Mouse (Mus musculus) MEL (cell line): Measurements from ENCODE around the gene Polr2l. TPM values are rescaled to one million over a fixed set of nuclear protein-coding genes. Genes with fewer than 3 reads are reported as not detected.
A peak's percentile ranks its signal among the peaks of the same experiment; 100 is the strongest.

Experiments used
- DNase-seq: peaks from one replicate; pipeline ENCODE4 v3.0.0; 2011; ENCODE audit warnings: low read depth, low spot score
- H3K27ac ChIP-seq: 2 replicates; pipeline ENCODE4 v1.5.1; 2012; ENCODE audit warnings: low read depth, mild to moderate bottlenecking, control low read depth, low read length, moderate library complexity; ENCODE audit not compliant: control insufficient read depth
- H3K27me3 ChIP-seq, 2 experiments: fragments of 150-350 bp in 1 of 2; sonication (generic) in 1 of 2; 2 replicates each; pipeline ENCODE4 v1.6.1; 2012; ENCODE audit warnings: low read length in 2 of 2, mild to moderate bottlenecking in 2 of 2, improper control_type of control experiment in 1 of 2, moderate library complexity in 1 of 2; ENCODE audit not compliant: insufficient read depth in 2 of 2, control insufficient read depth in 1 of 2
- H3K36me3 ChIP-seq, 2 experiments: 2 replicates each; pipeline ENCODE4 v1.6.1; 2012 to 2014; ENCODE audit warnings: low read length in 2 of 2, improper control_type of control experiment in 1 of 2, inconsistent platforms in 1 of 2, mild to moderate bottlenecking in 1 of 2; ENCODE audit not compliant: insufficient read depth in 2 of 2, control insufficient read depth in 1 of 2
- H3K4me1 ChIP-seq, 2 experiments: fragments of 150-350 bp in 1 of 2; sonication (generic) in 1 of 2; 2 replicates each; pipeline ENCODE4 v1.6.1; 2012; ENCODE audit warnings: low read length in 2 of 2, improper control_type of control experiment in 1 of 2, mild to moderate bottlenecking in 1 of 2; ENCODE audit not compliant: insufficient read depth in 2 of 2, control insufficient read depth in 1 of 2
- H3K4me3 ChIP-seq, 2 experiments: fragments of 150-350 bp in 1 of 2; sonication (generic) in 1 of 2; 2 replicates each; pipeline ENCODE4 v1.5.1; 2012; ENCODE audit warnings: low read depth in 2 of 2, low read length in 2 of 2, mild to moderate bottlenecking in 2 of 2, moderate library complexity in 2 of 2, control low read depth in 1 of 2, improper control_type of control experiment in 1 of 2; ENCODE audit not compliant: control insufficient read depth in 1 of 2, insufficient read depth in 1 of 2
- H3K79me2 ChIP-seq: 2 replicates; pipeline ENCODE4 v1.6.1; 2012; ENCODE audit warnings: mild to moderate bottlenecking, low read length, moderate library complexity; ENCODE audit not compliant: control insufficient read depth, poor library complexity, insufficient read depth
- H3K9ac ChIP-seq: 2 replicates; pipeline ENCODE4 v1.6.1; 2012; ENCODE audit warnings: low read depth, mild to moderate bottlenecking, control low read depth, low read length, moderate library complexity; ENCODE audit not compliant: control insufficient read depth, poor library complexity, severe bottlenecking
- H3K9me3 ChIP-seq: fragments of 150-350 bp; sonication (generic); replicated peaks from 2 replicates; pipeline ENCODE4 v1.6.1; 2012; ENCODE audit warnings: mild to moderate bottlenecking, low read length, improper control_type of control experiment, moderate library complexity; ENCODE audit not compliant: insufficient read depth
- BHLHE40 ChIP-seq: IDR thresholded peaks from 2 replicates; pipeline ENCODE4 v1.6.1; 2012; ENCODE audit warnings: low read depth, mild to moderate bottlenecking, inconsistent platforms, low read length, improper control_type of control experiment, borderline replicate concordance
- CHD1 ChIP-seq: IDR thresholded peaks from 2 replicates; pipeline ENCODE4 v1.6.1; 2012; ENCODE audit warnings: low read depth, mild to moderate bottlenecking, inconsistent platforms, low read length, improper control_type of control experiment
- CTCF ChIP-seq, 3 experiments: IDR thresholded peaks in 2 of 3; conservative IDR thresholded peaks in 1 of 3; 2 replicates each; pipeline ENCODE4 v1.5.1; 2011 to 2012; ENCODE audit warnings: low read length in 3 of 3, low read depth in 2 of 3, mild to moderate bottlenecking in 2 of 3, improper control_type of control experiment in 1 of 3, inconsistent platforms in 1 of 3, mixed read lengths in 1 of 3, moderate library complexity in 1 of 3; ENCODE audit not compliant: control insufficient read depth in 1 of 3, insufficient read depth in 1 of 3, poor library complexity in 1 of 3, severe bottlenecking in 1 of 3
- EP300 ChIP-seq, 2 experiments: IDR thresholded peaks; 2 replicates each; pipeline ENCODE4 v1.6.1; 2011; ENCODE audit warnings: improper control_type of control experiment in 2 of 2, low read length in 2 of 2, low read depth in 1 of 2, mild to moderate bottlenecking in 1 of 2
- GABPA ChIP-seq: IDR thresholded peaks from 2 replicates; pipeline ENCODE4 v1.6.1; 2012; ENCODE audit warnings: low read depth, mild to moderate bottlenecking, inconsistent platforms, low read length, improper control_type of control experiment, moderate library complexity
- GATA1 ChIP-seq: IDR thresholded peaks from 2 replicates; pipeline ENCODE4 v1.6.1; 2011; ENCODE audit warnings: low read depth, low read length, improper control_type of control experiment
- JUND ChIP-seq: IDR thresholded peaks from 2 replicates; pipeline ENCODE4 v1.6.1; 2011; ENCODE audit warnings: low read depth, mild to moderate bottlenecking, improper control_type of control experiment, low read length
- MAFK ChIP-seq: IDR thresholded peaks from 2 replicates; pipeline ENCODE4 v1.6.1; 2011; ENCODE audit warnings: low read depth, mild to moderate bottlenecking, low read length, improper control_type of control experiment, borderline replicate concordance
- MAZ ChIP-seq: IDR thresholded peaks from 2 replicates; pipeline ENCODE4 v1.6.1; 2012; ENCODE audit warnings: low read depth, mild to moderate bottlenecking, inconsistent platforms, low read length, improper control_type of control experiment
- MYC ChIP-seq: IDR thresholded peaks from 2 replicates; pipeline ENCODE4 v1.6.1; 2011; ENCODE audit warnings: low read depth, mild to moderate bottlenecking, low read length, improper control_type of control experiment, moderate library complexity
- NRF1 ChIP-seq: IDR thresholded peaks from 2 replicates; pipeline ENCODE4 v1.6.1; 2014; ENCODE audit warnings: low read depth, mild to moderate bottlenecking, inconsistent platforms, low read length, improper control_type of control experiment, moderate library complexity; ENCODE audit not compliant: poor library complexity, insufficient read depth, severe bottlenecking
- POLR2A ChIP-seq, 2 experiments: IDR thresholded peaks; 2 replicates each; pipeline ENCODE4 v1.6.1; 2011 to 2012; ENCODE audit warnings: low read length in 2 of 2, mild to moderate bottlenecking in 2 of 2, control low read depth in 1 of 2, improper control_type of control experiment in 1 of 2, low read depth in 1 of 2, moderate library complexity in 1 of 2; ENCODE audit not compliant: control insufficient read depth in 1 of 2, insufficient read depth in 1 of 2, poor library complexity in 1 of 2
- POLR2AphosphoS2 ChIP-seq: IDR thresholded peaks from 2 replicates; pipeline ENCODE4 v1.6.1; 2011; ENCODE audit warnings: low read length, improper control_type of control experiment
- RAD21 ChIP-seq: IDR thresholded peaks from 2 replicates; pipeline ENCODE4 v1.6.1; 2011; ENCODE audit warnings: mild to moderate bottlenecking, low read depth, low read length, improper control_type of control experiment
- RCOR1 ChIP-seq: IDR thresholded peaks from 2 replicates; pipeline ENCODE4 v1.6.1; 2012; ENCODE audit warnings: low read depth, mild to moderate bottlenecking, inconsistent platforms, low read length, improper control_type of control experiment
- TAL1 ChIP-seq: IDR thresholded peaks from 2 replicates; pipeline ENCODE4 v1.6.1; 2012; ENCODE audit warnings: mild to moderate bottlenecking, inconsistent platforms, low read length, moderate library complexity, mixed read lengths
- UBTF ChIP-seq: IDR thresholded peaks from 2 replicates; pipeline ENCODE4 v1.6.1; 2012; ENCODE audit warnings: low read depth, mild to moderate bottlenecking, inconsistent platforms, low read length, improper control_type of control experiment, moderate library complexity, borderline replicate concordance; ENCODE audit not compliant: insufficient read depth
- USF2 ChIP-seq, 2 experiments: IDR thresholded peaks; 2 replicates each; pipeline ENCODE4 v1.6.1; 2011 to 2012; ENCODE audit warnings: improper control_type of control experiment in 2 of 2, low read length in 2 of 2, borderline replicate concordance in 1 of 2, inconsistent platforms in 1 of 2, low read depth in 1 of 2, mild to moderate bottlenecking in 1 of 2; ENCODE audit not compliant: insufficient read depth in 1 of 2
- ZNF384 ChIP-seq: IDR thresholded peaks from 2 replicates; pipeline ENCODE4 v1.6.1; 2012; ENCODE audit warnings: low read depth, mild to moderate bottlenecking, inconsistent platforms, low read length, improper control_type of control experiment
- polyA plus RNA-seq, 2 experiments: library from polyadenylated mRNA; stranded (reverse) in 1 of 2; unstranded in 1 of 2; fragments of >175 nt in 1 of 2; fragments of >200 nt in 1 of 2; gene quantifications; 2 replicates each; pipeline versions ENCODE4 v1.2.1 to v1.2.4; 2012; ENCODE audit warnings: low replicate concordance in 2 of 2, low read depth in 1 of 2; ENCODE audit not compliant: insufficient read length in 2 of 2, insufficient read depth in 1 of 2, missing spikeins in 1 of 2
- total RNA-seq: library from RNA; depleted of rRNA; stranded (reverse); fragments of 300-350 nt; gene quantifications from 2 replicates; pipeline ENCODE4 v1.2.3, GENCODE M21; 2012

Polr2l gene
- total and polyA plus RNA-seq, 3 experiments: 82.4 to 114 TPM; not detected in 1

DNA sequence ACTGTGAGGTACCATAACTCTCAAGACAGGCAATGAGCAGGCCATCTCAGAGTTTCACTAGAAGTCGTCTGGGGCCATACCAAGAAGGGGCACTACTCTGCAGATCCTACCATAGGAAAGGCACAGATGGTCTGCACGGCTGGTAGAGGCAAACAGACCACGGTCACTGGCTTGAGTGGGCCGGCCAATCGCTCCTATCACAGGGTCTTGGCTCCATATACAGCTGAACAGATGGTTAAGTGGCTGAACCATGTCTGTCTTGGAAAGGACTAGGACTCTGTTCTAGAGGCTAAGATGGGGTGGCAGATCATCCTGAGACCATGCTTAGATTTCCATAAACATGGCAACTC is 27.6 kb upstream of the Polr2l start:
- no peak overlapping the region for H3K9ac ChIP-seq
- H3K27ac ChIP-seq: no peak overlapping the region
- H3K9me3 ChIP-seq: no peaks in the 10 kb centered on the region
- no peaks in the 10 kb centered on the region for H3K27me3 ChIP-seq
- H3K36me3 ChIP-seq: no peaks in the 10 kb centered on the region
- H3K79me2 ChIP-seq: no peaks in the 10 kb centered on the region
- no peak for DNase-seq
- H3K4me1 ChIP-seq: peaks cover 0 to 6% of the 10 kb centered on the region in 2 experiments; a peak in 2 of 4 replicates
- H3K4me3 ChIP-seq: no peak overlapping the region
- TF ChIP-seq MAZ (no peak), GATA1 (no peak), EP300 (IDR thresholded peaks at IDR 0.05; ENCODE audit: low read depth in 1 of 2, low read length in 2 of 2) (no peak), ZNF384 (no peak), BHLHE40 (no peak), USF2 (IDR thresholded peaks at IDR 0.05; ENCODE audit: borderline replicate concordance in 1 of 2, insufficient read depth in 1 of 2, low read depth in 1 of 2, low read length in 2 of 2) (no peak), RCOR1 (no peak), POLR2A (IDR thresholded peaks at IDR 0.05; ENCODE audit: control insufficient read depth in 1 of 2, insufficient read depth in 1 of 2, low read depth in 1 of 2, low read length in 2 of 2, poor library complexity in 1 of 2) (no peak), GABPA (no peak), RAD21 (no peak), CHD1 (no peak), NRF1 (no peak), JUND (no peak), TAL1 (no peak)

- H3K9ac ChIP-seq: no peak overlapping the region
- no peaks in the 10 kb centered on the region for H3K36me3 ChIP-seq
- H3K9me3 ChIP-seq: no peaks in the 10 kb centered on the region
- no peaks in the 10 kb centered on the region for H3K27me3 ChIP-seq
- H3K27ac ChIP-seq: no peak overlapping the region
- H3K4me3 ChIP-seq: no peak overlapping the region
- TF ChIP-seq MYC (no peak), RAD21 (no peak), POLR2AphosphoS2 (no peak), UBTF (no peak), CTCF (IDR thresholded peaks at IDR 0.05 in 2 of 3, conservative IDR thresholded peaks at IDR 0.05 in 1 of 3; ENCODE audit: control insufficient read depth in 1 of 3, insufficient read depth in 1 of 3, low read depth in 2 of 3, low read length in 3 of 3, poor library complexity in 1 of 3, severe bottlenecking in 1 of 3) (no peak), MAFK (peak; percentile 63; the same call in 1 of the 2 replicates)
- no peaks in the 10 kb centered on the region for H3K79me2 ChIP-seq
- H3K4me1 ChIP-seq: peaks cover 0 to 6% of the 10 kb centered on the region in 2 experiments; a peak in 2 of 4 replicates
- DNase-seq: no peak
These were observed 27.1 kb upstream of the Polr2l start for GRCm38 (mm10) chr7:141501820-141502555.
